Mouse (Mus musculus) Muller cell, postnatal 12 days (primary cell): ENCODE measurements around the gene Wdr1.
"Not testable (repeated sequence)": the region's sequence is repeated elsewhere in the genome, so short reads cannot be mapped to it uniquely, and the experiment has no call there.

Experiments
- DNase-seq: peaks from one replicate; pipeline ENCODE4 v3.0.0-alpha.2; 2015; ENCODE audit errors: inconsistent ontology term

Gene Wdr1

DNA sequence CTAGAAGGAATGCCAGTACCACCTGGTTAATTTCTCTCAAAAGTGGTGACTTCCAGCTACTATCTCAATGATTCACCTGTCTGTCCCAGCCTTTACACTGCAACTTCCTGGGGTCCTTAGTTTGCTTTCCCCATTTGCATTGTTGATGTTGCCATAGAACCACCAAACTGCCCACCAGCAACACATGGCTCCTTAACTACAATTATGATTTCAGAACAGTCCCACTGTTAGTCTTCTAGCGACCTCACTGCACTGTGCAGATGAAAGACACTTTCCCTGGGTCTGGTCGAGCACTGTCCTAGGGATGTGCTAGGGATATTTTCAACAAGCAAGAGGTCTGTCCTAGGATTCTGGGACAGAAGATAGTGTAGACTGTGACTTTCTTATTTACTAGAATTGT is at the start of gene Wdr1:
Gene Wdr1 (minus strand): TSS at position 101 of the 400 bp plus-strand sequence.
- no peak for DNase-seq

DNA sequence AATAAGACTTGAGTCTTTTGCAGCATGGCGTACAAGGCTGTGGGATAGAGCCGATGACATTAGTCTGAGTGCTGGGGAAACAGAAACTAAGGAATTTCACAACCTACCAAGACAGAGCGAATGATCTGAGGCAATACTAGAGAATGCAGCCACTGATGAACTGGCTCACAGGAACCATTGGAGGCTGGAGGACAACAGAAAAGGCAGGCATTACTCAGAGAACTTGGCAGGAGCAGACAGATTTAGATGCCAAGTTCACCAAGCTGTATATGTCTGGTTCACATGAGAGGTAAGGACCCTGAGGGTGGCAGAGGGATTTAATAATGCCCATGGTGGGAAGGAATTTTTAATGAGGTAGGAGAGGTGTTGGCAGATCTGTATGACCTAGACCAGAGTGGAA is 48.1 kb upstream of the Wdr1 start:
- peak; percentile 87 for DNase-seq

DNA sequence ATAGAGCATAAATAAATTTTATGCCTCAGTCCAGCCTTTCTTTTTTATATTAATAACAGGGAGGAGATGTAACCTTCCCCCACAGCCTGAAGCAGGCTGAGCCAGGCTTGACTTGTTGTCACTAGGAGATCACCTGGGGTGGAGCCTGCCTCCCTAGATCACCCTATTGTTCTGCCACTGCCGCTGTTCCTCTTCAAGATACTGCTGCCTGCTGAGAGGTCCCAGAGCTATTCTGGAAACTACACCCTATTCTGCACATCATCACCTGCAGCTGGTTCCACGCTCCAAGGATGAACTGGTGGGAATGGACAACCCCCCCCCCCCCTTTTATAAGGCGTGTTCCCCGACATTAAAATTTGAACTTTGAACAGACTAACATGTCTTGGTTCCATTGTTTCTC is 45.2 kb upstream of the Wdr1 start:
- not testable (repeated sequence) for DNase-seq

DNA sequence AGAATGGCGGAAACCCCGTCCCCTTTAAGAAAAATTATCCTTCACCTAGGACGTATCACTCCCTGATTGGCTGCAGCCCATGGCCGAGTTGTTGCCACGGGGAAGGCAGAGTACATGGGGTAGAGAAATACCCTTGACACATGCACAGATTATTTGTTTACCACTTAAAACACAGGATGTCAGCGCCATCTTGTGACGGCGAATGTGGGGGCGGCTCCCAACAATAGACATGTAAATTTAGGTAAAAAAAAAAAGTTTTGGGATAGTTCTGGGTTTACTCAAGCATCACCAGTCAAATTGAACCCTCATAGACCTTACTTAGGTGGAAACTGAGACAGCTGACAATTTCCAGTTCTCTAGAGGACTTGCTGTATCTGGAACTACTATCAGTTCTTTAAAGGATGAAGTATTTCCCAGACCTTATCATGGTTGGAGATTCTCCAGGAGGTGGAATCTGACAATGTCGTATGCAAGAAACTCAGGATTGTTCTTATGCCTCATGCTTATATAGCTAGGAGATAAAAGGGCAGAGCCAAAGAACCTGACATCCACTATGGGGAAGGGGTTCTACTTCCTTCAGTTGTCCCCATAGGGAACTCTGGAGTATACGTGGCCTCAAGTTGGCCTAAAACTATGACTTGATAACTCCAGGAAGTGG is 35.8 kb upstream of the Wdr1 start:
- peak; percentile 16 for DNase-seq

GRCm38 (mm10) chr5:38588924-38589323 is 25.9 kb upstream of the Wdr1 start:
- no peak for DNase-seq

DNA sequence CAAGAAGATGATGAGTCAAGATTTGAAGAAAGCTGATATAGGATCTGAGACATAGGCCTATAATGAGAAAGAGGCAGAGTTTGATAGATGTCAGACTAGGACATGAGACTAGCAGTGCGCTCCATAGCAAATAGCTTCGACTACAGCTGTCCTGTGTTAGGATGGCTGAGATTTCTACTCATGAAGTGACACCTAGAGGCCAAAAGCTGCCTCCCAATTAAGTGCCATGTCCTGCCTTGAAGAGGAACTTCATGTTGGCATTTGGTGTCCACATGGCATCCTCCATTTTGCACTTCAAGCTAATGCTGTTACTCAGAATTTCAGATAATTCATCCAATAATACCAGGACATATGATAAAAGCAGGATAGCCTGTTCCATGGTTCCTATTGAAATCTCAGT is 22.4 kb upstream of the Wdr1 start:
- DNase-seq: no peak

DNA sequence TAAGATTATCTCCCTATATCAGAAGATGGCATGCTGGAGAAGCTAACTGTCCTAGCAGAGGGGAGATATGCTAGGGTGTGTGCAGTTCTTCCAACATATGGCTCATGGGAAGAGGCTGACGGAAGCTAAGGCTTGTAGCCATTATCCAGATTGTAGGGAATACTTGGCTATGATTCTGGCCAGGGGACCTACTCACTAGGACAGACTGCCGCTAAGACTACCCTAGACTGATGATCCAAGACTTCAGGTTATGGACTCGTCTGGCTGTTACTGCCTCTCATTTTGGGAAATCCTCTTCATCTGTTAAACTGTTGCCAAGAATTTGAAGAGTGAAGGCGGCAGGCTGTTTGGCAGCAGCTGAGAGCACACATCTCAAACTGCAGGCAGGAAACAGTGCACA is 20.0 kb upstream of the Wdr1 start:
- no peak for DNase-seq

DNA sequence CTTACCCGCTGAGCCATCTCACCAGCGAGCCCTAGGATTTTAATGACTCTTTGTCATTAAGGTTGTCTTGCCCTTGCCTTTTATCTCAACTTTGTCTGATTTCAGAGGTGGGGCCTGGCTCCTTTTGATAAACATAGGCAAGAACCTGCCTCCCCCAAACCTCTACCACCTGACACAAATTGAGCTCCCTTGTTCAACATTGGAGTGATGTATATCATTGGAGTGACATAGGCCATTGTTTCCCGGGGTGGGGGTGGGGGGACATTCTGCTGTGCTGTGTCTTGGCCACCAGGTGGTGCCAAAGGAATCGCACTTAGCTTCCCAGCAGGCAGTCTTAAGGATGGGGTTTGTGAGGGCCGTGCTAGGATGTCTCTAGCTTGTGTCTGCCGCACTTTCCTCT is 17.7 kb upstream of the Wdr1 start:
- DNase-seq: peak; percentile 45

DNA sequence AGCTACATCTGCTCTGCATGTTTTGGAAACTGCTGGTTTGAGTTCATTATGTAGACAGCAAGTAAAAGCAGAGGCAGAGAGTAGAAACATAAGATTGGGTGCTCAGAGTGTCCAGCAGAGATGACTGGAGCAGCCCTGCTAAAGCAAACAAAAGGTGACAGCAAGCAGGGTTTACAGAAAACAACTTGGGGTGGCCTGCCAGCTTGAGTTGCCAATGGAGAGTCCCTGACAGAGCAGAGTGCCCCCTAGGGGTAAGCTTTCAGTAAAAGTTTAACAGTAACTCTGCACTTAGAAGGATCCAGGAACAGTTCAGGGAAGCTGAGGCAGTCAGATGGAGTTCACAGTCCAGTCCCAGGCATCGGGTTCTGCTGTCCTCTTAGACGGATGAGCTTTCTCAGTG is 7.9 kb upstream of the Wdr1 start:
- no peak for DNase-seq

DNA sequence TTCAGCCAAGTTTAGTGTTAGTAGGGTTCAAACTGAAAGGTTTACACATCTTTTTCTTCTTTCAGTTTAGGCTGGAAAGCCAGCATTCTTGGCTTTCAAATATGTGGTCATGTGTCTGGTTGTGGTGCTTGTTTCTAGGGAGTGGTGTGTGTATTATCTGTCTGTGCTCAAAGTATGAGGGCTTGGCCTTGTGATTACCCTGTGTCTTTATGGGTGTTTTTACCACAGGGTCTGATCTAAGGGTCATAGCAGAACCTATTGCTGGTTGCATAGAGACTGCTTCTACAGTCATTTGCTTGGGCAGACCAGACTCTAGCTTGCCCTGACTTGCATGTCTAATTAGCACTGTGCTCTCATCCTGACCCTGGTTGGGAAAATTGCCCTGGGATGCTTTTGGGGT is 5.6 kb upstream of the Wdr1 start:
- no peak for DNase-seq

GRCm38 (mm10) chr5:38564831-38565230 is 1.8 kb upstream of the Wdr1 start:
- DNase-seq: no peak

GRCm38 (mm10) chr5:38561426-38562024 is 1.5 kb downstream of the Wdr1 start:
- peak; percentile 100 for DNase-seq

- DNase-seq: peak; percentile 72
Observed at GRCm38 (mm10) chr5:38560586-38561425, 2.2 kb downstream of the Wdr1 start.

DNA sequence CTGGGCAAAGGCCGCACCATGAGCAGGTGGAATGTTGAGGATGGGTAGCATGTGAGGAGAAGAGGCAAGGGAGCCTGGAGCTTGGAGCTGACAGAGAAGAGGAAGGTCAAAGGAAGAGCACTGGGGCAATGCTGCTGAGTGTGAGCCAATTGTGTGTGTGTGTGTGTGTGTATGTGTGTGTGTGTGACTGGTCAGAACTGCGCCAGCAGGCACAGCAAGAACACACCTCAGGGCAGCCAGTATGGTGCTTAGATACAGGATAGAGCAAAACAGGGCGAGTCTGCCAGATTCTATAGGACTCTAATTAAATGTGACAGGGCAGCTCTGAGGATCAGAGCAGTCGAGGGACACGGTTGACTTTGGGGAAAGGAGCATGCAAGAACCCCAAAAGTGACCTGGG is 4.2 kb downstream of the Wdr1 start:
- no peak for DNase-seq

- no peak for DNase-seq
Observed at GRCm38 (mm10) chr5:38557811-38558210, 5.2 kb downstream of the Wdr1 start.

GRCm38 (mm10) chr5:38556406-38556805 is 6.6 kb downstream of the Wdr1 start:
- no peak for DNase-seq

- peak; percentile 96 for DNase-seq
Observed at GRCm38 (mm10) chr5:38553953-38554352, 9.1 kb downstream of the Wdr1 start.

GRCm38 (mm10) chr5:38553491-38553890 is 9.5 kb downstream of the Wdr1 start:
- no peak for DNase-seq

DNA sequence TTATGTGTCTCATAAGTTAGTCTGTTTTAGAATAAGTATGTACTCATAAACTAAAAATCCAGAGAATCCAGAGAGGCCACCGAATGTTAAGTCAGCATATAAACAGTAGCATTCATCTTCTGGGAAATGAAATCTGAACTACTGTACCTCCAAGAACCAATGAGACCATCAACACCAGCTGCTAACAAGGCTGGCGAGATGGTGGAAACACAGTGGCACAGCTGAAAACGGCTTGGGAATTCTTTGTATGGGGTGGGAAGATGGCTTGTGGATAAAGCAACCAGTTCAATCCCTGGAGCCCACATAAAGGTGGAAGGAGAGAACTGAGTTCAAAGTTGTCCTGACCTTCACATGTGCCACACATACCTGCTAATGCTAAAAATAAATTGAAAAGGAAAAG is 10.4 kb downstream of the Wdr1 start:
- DNase-seq: no peak

GRCm38 (mm10) chr5:38550221-38550768 is 12.7 kb downstream of the Wdr1 start:
- no peak for DNase-seq

DNA sequence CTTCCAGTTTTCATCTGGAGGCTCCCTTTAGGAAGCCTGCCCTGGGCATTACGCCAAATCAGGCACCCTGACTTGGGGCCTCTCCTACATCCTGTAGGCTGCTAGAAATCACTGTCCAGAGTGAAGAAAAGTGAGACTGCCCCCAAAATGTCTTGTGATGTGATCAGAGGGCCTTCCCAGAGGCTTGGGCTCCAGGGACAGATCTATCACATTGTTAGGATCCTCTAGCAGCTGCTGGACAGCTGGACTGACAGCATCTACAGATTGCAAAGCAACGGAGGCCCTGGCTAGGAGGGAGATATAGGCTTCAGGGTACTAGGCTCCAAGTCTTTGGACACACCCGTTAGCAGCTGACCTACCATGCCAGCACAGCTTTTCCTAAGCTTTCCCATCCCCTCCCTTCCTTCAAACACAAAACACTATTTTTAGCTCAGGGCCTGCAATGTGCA is 13.5 kb downstream of the Wdr1 start:
- DNase-seq: no peak

- DNase-seq: peak; percentile 39
Observed at GRCm38 (mm10) chr5:38547375-38547774, 15.6 kb downstream of the Wdr1 start.
